Mouse (Mus musculus): ENCODE results near the gene Vmn2r44.
"Not testable (repeated sequence)": the region's sequence is repeated elsewhere in the genome, so short reads cannot be mapped to it uniquely, and the experiment has no call there.

GRCm38 (mm10) chr7:8383233-8383632 lies at the start of gene Vmn2r44:
- not testable (repeated sequence) for TF ChIP-seq CEBPB (IDR thresholded peaks at IDR 0.05; ENCODE audit: insufficient read depth, poor library complexity, severe bottlenecking); REST (IDR thresholded peaks at IDR 0.05; ENCODE audit: insufficient read depth, insufficient read length); POLR2A (IDR thresholded peaks at IDR 0.05; ENCODE audit: insufficient read length, low read depth); MAX (IDR thresholded peaks at IDR 0.05; ENCODE audit: low read depth); E2F4 (IDR thresholded peaks at IDR 0.05; ENCODE audit: insufficient read depth); MYOD1 (IDR thresholded peaks at IDR 0.05; ENCODE audit: control insufficient read depth in 1 of 3, insufficient read length in 2 of 3, low read depth in 2 of 3); USF1 (IDR thresholded peaks at IDR 0.05; ENCODE audit: low read depth)
